Mouse (Mus musculus) left cerebral cortex, adult 2 months (tissue): ENCODE measurements around the gene Fbxw22. TPM values are rescaled to one million over a fixed set of nuclear protein-coding genes. Genes with fewer than 3 reads are reported as not detected.
"Not testable (repeated sequence)": the region's sequence is repeated elsewhere in the genome, so short reads cannot be mapped to it uniquely, and the experiment has no call there.

Experiments used
- DNase-seq, 2 experiments: peaks; one replicate each; pipeline ENCODE4 v3.0.0; 2021 to 2022; ENCODE audit warnings: low spot score in 2 of 2, mixed read lengths in 1 of 2; ENCODE audit errors: extremely low spot score in 1 of 2
- H3K27ac ChIP-seq: fragments of 200-600 bp; 2 replicates; pipeline ENCODE4 v1.8.1; 2022
- H3K4me3 ChIP-seq: fragments of 200-600 bp; 2 replicates; pipeline ENCODE4 v1.8.1; 2022
- CTCF ChIP-seq: fragments of 200-600 bp; IDR thresholded peaks from 2 replicates; pipeline ENCODE4 v1.8.1; 2022; ENCODE audit warnings: antibody characterized with exemption, mild to moderate bottlenecking, moderate library complexity
- intact Hi-C: fragments of 180-260 bp; cut with DNase I; formaldehyde crosslinking; loops from one replicate; pipeline ENCODE4 v1.15.1; 2025
- long read RNA-seq, 2 experiments: library from polyadenylated mRNA; stranded (forward); transcript quantifications; one replicate each; pipeline ENCODE4 v2.0.0; 2021; ENCODE audit warnings: borderline mapping rate in 2 of 2
- total RNA-seq, 2 experiments: library from RNA; stranded (reverse); gene quantifications; 2 replicates each; pipeline ENCODE4 v1.2.3; 2021

Fbxw22 gene
- not detected for total RNA-seq
- long read RNA-seq, experiment 1, result 0 reads
- long read RNA-seq, experiment 2, result 0 reads

- H3K27ac ChIP-seq, DNase-seq, H3K4me3 ChIP-seq, intact Hi-C loops: not testable (repeated sequence)
Observed at GRCm38 (mm10) chr9:109404196-109404595, at the start of gene Fbxw22. Fbxw22 (minus strand) TSS chr9:109404296.

DNA sequence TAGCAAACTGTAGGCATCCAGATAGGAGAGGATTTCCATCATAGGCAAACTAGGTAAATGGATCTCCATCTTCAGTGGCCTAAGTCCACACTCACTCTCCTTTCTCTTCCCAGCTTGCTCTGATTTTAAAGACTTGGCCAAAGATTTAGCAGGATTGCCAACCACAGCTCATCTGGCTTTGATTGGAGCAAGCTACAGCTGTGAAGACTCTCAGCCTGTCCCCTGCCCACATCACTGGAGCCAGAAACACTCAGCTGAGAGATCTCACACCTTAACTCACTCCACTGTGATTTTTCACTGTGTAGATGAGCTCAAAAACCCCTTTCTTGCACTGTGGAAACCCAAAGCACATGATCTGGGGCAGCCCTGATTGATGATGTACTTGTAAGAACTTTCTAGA lies 44.9 kb upstream of the Fbxw22 start, which contains the start of gene Fbxw16:
Gene Fbxw16 (minus strand): TSS at position 101 of the 400 bp plus-strand sequence.
- no peak for TF ChIP-seq CTCF
- no peak within 1 kb of the TSS for H3K4me3 ChIP-seq
- no peak for DNase-seq
- intact Hi-C loops, result no loop called here
- H3K27ac ChIP-seq, result no peak within 1 kb of the TSS

GRCm38 (mm10) chr9:109432956-109433355 lies 28.9 kb upstream of the Fbxw22 start:
- H3K4me3 ChIP-seq, result no peak overlapping the region
- H3K27ac ChIP-seq, result no peak overlapping the region
- no peak for DNase-seq
- intact Hi-C loops, result no loop called here
- TF ChIP-seq CTCF, result no peak

- intact Hi-C loops, DNase-seq, H3K27ac ChIP-seq, H3K4me3 ChIP-seq: not testable (repeated sequence)
Observed at GRCm38 (mm10) chr9:109339559-109339958, 64.5 kb downstream of the Fbxw22 start, which contains the start of gene Fbxw28. Fbxw28 (minus strand) TSS chr9:109339659.

Other genes with a start within 250 kb of the Fbxw22 start
- not detected for gene Fbxw21, start 242.3 kb downstream of the Fbxw22 start, total RNA-seq
- not detected for gene Fbxw13, start 208.3 kb downstream of the Fbxw22 start, total RNA-seq
- gene Fbxw20, start 169.5 kb downstream of the Fbxw22 start, total RNA-seq, result not detected
- not detected for gene Fbxw14, start 116.6 kb downstream of the Fbxw22 start, total RNA-seq
- gene Fbxw28, start 64.6 kb downstream of the Fbxw22 start, total RNA-seq, result not detected
- not detected for gene Fbxw16, start 44.8 kb upstream of the Fbxw22 start, total RNA-seq
- gene Fbxw19, start 91.6 kb upstream of the Fbxw22 start, total RNA-seq, result not detected
- gene Fbxw15, start 164.0 kb upstream of the Fbxw22 start, total RNA-seq, result not detected
- gene Fbxw24, start 221.8 kb upstream of the Fbxw22 start, total RNA-seq, result not detected